Mouse (Mus musculus) testis, adult 2 months (tissue): ENCODE measurements at regions not wholly inside any gene's neighbourhood (a gene's known extent, or its start where the extent isn't known, plus 50 kb on each side); places are given as distances from the start of the nearest gene placed in this dataset.

Experiments used
- CTCF ChIP-seq: fragments of 200-500 bp; IDR thresholded peaks from 2 replicates; pipeline ENCODE4 v1.5.1; 2012; ENCODE audit warnings: low read depth, mild to moderate bottlenecking, inconsistent platforms, low read length, moderate library complexity; ENCODE audit not compliant: control insufficient read depth, insufficient read depth, insufficient replicate concordance
- POLR2A ChIP-seq: fragments of 200-500 bp; IDR thresholded peaks from 2 replicates; pipeline ENCODE4 v1.6.1; 2012; ENCODE audit warnings: low read depth, mild to moderate bottlenecking, inconsistent platforms, low read length, moderate library complexity; ENCODE audit not compliant: control insufficient read depth

DNA sequence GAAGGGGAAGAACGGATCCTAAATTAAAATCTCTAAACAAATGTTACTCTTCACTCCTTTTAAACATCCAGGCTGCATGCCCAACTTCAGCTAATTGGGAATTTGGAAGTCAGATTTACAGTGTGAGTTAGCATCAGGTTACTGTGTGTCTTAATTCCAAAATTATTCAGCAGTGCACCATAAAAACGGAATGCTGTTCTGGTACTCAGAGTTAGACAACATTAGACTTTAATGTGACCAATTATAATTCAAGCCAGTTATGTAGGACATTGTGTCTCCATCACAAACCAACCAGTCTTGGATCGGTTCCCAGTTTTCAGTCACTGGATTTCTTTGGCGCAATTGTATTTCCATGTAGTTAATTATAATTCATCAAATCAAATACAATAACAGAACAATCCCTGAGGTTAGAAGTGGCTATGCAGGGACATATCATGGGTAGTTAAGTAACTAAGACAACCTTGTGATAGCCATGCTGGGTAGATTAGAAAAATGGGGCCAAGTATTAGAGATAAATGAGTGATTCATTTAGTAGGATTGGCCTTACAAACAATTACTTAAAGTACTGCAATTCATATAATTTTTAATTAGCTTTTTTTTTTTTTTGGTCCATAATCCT, 230.9 kb downstream of the Myh15 start:
- TF ChIP-seq CTCF = no peak
- no peak for TF ChIP-seq POLR2A
